Mouse (Mus musculus) CH12.LX (cell line): ENCODE results near the gene Klf9.

Experiments used
- CHD1 ChIP-seq: IDR thresholded peaks from 2 replicates; pipeline ENCODE4 v1.6.1; 2012; ENCODE audit warnings: low read depth, low read length, improper control_type of control experiment, inconsistent platforms
- CTCF ChIP-seq, 2 experiments: IDR thresholded peaks in 1 of 2; conservative IDR thresholded peaks in 1 of 2; 2 replicates each; pipeline ENCODE4 v1.5.1; 2011 to 2012; ENCODE audit warnings: low read depth in 2 of 2, low read length in 2 of 2, improper control_type of control experiment in 1 of 2, inconsistent platforms in 1 of 2, mild to moderate bottlenecking in 1 of 2, moderate library complexity in 1 of 2
- MAFK ChIP-seq: IDR thresholded peaks from 2 replicates; pipeline ENCODE4 v1.6.1; 2011; ENCODE audit warnings: low read length, improper control_type of control experiment; ENCODE audit not compliant: insufficient replicate concordance
- MXI1 ChIP-seq: IDR thresholded peaks from 2 replicates; pipeline ENCODE4 v1.6.1; 2011; ENCODE audit warnings: mild to moderate bottlenecking, low read depth, low read length, improper control_type of control experiment
- POLR2A ChIP-seq: IDR thresholded peaks from 2 replicates; pipeline ENCODE4 v1.6.1; 2011; ENCODE audit warnings: low read depth, mild to moderate bottlenecking, improper control_type of control experiment, low read length
- USF1 ChIP-seq: IDR thresholded peaks from 2 replicates; pipeline ENCODE4 v1.6.1; 2014; ENCODE audit warnings: low read depth, mild to moderate bottlenecking, inconsistent platforms, low read length, improper control_type of control experiment
- ZMIZ1 ChIP-seq: IDR thresholded peaks from 2 replicates; pipeline ENCODE4 v1.6.1; 2012; ENCODE audit warnings: low read depth, mild to moderate bottlenecking, inconsistent platforms, low read length, improper control_type of control experiment

- no peak for TF ChIP-seq MXI1
- no peak for TF ChIP-seq CTCF (conservative IDR thresholded peaks at IDR 0.05 in 1 of 2, IDR thresholded peaks at IDR 0.05 in 1 of 2; ENCODE audit: low read depth in 2 of 2, low read length in 2 of 2)
- no peak for TF ChIP-seq POLR2A
- no peak for TF ChIP-seq MAFK
- TF ChIP-seq USF1 = no peak
- TF ChIP-seq ZMIZ1 = no peak
- TF ChIP-seq CHD1 = no peak
These were observed 46.1 kb upstream of the Klf9 start for GRCm38 (mm10) chr19:23094906-23095305.
